Mouse (Mus musculus) frontal cortex, adult (tissue): ENCODE results near the gene Ccr4.

Experiments used
- ATAC-seq: cut with Nextera tagmentation; 2 replicates; pipeline ENCODE4 v1.9.2; 2017; ENCODE audit warnings: mild to moderate bottlenecking, moderate library complexity, mixed read lengths; ENCODE audit not compliant: low TSS enrichment

Gene Ccr4

DNA sequence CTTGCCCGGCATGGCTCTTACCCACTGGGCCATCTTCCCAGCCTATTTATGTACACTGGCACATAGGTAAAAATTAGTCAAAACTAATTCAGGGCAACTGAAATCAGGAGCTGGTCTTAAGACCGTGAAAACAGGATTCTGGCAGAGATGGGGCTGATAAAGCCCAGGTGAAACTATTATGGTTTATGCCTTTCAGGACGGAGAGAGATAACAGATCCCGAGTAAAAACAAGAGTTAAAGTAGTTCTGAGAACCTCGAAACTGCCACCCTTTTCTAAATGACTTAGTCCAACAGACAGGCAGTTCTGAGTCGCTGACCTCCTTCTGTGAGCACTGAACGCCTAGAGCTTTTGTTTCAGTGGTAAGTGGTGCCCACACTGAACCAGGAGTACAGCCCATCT, 32.8 kb downstream of the Ccr4 start:
- no peak for ATAC-seq

DNA sequence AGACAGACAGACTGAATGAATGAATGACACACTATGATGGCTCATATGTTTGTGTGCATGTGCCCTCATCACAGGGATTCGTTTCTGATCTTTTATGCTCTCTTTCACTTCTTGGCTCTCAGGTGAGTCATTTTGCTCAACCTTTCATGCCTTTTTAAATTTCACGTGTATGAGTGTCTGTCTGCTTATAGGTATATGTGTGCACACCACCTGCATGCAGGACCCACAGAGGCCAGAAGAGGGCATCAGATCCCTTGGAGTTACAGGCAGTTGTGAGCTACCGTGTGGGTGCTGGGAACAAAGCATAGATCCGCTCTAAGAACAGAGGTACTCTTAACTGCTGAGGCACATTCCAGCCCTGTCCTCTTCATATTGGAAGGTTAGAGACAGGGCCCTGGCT, 36.0 kb downstream of the Ccr4 start:
- no peak for ATAC-seq

DNA sequence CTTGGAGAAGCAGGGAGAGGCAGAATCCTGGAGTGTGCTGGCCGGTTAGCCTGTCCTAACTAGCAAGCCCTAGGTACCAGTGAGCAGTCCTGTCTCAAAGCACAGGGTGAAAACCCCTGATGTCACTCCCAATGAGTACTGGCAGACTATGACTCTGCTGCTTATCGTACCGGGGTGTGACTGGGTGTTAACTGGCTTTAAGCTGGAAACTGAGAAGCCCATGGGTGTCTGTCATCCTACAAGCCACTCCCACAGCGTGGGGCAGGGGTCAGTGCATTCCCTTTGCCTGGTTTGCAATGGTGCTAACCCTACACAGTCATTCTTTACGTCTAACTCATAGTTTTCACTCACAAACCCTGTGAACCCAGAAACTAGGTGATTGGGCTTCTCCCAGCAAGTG, 36.5 kb downstream of the Ccr4 start:
- ATAC-seq, result no peak

DNA sequence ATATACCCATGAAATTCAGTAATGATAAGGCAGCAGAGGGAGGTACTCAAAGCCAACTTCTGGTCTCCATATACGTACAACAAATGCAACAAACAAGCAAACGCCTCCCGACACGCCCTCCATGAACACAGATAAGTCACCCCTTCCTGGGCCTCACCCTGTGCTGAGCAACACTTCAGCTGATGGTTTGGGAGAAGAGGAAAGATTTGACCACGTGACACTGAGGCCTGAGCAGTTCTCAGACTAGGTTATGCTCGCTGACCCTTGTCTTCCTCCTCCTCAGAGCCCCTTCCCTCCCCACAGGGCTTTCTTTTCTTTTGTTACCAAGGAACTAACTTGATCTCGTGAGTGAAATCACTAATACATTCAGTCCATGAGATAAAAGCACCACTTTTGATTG, 37.8 kb downstream of the Ccr4 start:
- no peak for ATAC-seq

DNA sequence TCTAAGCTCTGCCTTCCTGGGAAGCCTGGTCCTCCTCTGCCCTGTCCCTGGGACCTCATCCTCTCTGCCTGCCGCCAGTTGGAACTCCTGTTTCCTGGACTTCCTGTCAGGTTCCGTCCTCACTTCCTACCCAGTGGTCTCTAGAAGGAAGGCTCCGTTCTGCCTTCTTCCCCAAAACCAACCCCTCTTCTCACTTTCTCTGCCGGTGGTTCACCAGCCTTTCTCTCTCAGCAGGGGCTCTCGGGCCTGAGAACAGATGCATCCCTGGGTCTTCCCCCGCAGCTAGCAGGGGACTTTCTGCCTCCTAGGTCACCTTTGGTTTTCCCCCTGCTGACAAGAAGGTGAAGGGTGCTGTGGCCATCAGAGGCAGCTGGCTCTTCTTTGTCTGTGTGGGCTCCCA, 39.3 kb downstream of the Ccr4 start:
- no peak for ATAC-seq

DNA sequence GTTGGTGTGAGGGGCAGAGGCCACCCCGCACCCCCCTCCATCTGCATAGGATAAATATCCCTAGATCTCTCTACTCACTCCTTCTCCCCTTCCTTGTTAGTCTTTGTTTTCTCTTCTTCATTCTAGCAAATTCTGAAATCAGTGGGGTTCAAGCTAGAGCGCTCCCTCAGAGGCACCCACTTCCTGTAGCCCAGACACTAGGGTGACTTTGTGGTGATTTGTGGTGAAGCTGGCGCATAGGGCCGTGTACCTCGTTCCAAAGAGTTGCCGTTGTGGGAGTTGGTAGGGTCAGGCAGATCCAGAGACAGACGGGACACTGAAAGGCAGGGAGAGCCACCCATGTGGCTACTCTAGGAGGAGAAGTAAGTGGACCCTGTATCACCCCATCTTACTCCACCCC, 42.1 kb downstream of the Ccr4 start:
- ATAC-seq, result no peak

DNA sequence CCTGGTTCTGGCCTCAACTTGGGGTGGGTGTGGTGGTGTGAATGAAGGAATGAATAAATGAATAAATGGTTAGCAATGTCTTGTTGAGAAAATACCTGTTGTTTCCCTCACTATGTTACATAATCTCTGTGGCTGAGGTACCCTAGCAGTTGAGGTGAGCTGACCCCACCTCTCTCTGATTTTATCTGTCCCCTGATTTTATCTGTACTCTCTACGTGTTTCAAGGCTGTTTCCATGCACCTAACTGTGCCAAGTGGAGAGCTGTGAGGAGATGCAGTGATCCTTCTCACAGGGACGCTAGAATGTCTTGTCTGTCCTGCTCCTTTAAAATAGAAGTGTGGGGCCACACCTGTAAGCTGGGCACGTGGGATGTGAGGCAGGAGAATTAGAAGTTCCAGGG, 46.3 kb downstream of the Ccr4 start:
- ATAC-seq, result no peak

DNA sequence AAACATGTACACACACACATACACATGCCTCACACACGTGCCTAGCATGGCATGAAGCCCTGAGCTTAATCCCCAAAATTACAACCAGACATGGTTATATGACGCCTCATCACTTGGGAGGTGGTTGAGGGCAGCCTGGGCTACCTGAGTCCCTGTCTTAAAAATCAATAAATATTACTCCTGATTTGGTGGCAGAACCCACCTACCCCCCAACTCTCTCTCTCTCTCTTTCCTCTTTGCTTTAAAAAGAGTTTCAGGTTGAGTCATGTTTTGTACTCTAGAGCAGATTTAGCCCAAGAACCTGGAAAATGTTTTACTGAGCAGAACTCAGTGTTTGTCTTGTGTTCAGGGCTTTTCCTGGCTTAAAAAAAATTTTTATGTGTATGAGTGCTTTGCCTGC, 49.3 kb downstream of the Ccr4 start:
- no peak for ATAC-seq

DNA sequence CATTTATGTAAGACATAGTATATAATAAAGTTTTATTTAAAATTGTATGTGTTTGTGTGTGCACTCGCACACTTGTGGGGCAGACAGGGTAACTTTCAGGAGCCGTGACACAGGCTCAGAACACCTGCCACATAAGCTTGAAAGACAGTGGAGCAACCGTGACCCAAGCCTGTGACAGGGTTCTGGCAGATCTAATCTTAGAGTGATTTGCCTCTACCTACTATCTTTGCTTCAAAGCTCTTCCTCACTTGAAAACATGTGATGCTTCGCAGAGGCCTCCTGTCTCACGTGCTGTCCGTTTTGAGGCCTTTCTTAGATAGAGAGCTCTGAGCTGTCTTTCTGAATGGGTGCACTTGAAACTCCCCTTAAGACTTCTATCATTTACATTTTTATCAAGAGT, 52.3 kb downstream of the Ccr4 start:
- ATAC-seq, result no peak

DNA sequence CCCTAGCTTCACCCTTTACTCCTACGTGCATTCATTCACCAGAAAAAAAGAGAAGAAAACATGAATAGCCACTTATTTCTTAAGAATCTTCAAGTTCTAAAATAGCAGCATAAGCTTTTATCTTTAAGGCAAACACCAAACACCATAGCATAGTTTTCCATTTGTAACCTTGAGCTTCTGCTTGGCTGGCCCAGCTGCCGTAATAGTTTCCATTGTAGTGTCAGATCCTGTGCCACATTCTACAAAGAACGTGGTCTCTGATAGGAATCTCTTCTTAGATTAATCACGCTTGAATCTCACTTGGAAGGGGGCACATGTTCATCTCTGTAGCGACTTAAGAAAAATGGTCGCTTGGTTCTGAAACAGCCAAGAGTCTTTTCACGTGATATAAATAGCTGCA, 53.1 kb downstream of the Ccr4 start:
- no peak for ATAC-seq

DNA sequence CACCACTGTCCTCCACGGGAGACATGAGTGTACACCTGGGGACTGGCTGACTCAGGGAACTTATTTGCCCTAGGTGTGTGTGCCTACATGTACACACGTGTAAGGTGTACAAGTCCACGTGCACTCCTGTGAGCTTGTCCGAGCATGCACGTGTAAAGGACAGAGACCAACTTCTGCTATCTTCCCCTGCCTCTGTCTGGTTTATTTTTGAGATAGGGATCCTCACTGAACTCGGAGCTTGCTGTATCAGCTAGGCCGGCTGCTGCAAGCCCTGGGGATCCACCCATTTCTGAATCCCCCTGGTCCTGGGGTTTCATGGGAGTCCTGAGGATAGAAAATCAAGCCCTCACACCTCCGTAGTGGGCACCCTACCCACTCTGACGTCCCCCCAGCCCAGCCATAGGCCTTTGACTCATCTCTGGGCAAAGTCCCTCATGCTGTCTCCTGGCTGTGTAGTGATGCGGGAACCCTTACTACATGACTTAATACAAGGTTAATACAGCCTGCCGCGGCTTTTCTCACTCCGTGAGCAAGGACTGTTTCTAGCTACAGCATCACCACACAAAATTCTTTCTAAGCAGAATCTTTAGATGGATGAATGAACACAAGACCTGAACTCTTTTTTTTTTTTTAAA, 55.5 kb downstream of the Ccr4 start:
- no peak for ATAC-seq

DNA sequence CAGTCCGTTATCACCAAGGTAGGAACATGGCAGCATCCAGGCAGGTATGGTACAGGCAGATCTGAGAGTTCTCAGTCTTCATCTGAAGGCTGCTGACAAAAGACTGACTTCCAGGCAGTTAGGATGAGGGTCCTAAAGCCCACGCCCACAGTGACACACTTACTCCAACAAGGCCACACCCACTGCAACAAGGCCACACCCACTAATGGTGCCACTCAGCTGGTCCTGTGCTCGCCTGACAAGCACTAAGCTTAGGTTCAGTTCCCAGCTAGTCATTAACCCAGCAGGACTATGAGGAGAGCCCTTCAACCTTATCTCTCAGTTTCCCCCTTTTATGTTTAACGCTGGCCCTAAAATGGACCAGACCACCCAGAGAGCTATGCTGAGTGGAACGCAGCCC, 56.0 kb downstream of the Ccr4 start:
- ATAC-seq, result no peak

DNA sequence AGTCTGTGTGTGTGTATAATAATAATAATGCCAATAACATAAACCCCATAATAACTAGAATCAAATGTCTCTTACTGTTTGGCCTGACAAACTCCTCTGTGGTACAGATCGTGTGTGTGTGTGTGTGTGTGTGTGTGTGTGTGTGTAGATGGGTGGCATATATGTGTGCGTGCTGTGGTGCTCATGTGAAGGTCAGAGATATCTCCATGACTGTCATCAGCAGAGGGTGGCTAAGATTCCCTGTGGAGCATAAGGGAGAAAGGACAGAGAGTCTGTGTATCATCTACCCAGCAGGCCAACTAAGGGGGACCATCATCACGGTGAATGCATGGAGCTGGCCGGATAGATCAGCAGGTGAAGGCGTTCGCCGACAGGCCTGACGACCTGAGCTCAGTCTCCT, 57.8 kb downstream of the Ccr4 start:
- no peak for ATAC-seq

DNA sequence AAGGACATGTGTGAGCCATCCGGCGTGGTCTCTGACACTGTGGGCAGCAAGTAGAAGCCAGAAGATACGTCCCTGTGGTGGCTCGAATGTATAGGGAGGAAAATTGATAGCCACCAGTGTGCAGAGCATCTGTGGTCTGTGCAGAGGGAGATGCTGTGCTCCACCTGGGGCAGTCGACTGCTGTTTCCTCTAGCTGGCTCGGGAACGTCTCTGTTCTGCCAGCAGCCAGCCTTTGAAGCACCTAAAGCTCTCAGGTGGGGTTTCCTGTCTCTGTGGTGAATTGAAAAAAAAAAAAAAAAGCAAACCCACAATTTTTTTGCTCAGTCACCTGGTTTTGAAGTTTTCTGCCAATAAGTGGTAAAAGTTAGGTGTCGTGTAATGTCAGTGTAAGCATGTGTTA, 61.4 kb downstream of the Ccr4 start:
- no peak for ATAC-seq

DNA sequence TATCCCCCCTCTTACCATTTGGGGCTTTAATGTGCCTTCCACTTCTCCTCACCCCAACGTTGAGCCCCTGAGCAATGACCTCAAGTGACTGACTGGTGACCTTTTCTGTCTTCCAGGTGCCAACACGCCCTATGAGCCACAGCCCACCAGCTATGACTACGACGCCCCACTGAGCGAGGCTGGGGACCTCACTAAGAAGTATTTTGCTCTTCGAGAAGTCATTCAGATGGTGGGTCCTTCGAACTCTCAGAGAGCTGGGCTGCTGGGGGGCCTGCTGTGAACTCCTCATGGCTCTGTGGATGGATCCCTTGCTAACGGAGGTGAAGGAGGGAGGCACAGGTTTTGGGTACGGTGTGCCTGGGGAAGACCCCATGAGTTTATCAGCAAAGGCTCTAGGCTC, 61.8 kb downstream of the Ccr4 start:
- no peak for ATAC-seq

DNA sequence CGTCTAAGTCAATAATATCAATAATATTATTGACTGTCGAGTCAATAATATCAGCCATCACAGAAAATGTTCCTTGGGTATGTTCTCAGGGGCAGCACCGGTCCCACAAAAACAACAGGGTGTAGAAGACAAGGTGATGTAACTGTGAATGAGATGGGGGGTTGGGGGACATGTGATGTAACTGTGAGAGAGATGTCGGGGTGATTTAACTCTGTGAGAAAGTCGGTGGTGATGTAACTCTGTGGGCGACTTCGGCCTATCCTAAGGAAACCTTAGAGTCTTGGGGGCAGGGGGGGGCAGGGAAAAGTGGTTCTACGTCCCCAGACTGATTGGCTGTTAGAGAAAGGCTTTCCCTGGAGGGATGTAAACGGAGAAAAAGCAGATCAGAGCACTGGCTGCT, 62.5 kb downstream of the Ccr4 start:
- no peak for ATAC-seq

DNA sequence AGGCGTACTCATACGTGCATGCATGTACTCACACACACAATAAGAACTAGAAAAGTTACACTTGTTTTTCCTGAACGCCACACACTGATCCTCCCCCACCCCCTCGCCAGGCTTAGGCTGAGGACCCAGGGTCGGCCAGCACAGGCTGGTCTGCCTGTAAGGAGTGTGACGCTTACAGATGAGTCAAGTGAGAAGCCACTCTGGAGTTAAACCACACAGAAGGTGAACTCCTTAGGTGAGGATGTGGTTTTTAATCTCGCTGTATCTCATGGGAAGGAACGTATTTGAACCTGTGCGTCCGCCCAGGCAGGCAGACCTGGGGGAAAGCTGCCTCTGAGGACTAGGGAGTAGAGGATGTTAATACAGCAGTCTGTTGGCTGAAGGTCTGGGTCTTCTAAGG, 64.2 kb downstream of the Ccr4 start:
- ATAC-seq, result no peak
